Mouse (Mus musculus): ENCODE measurements around the gene H60b. TPM values are rescaled to one million over a fixed set of nuclear protein-coding genes. Genes with fewer than 3 reads are reported as not detected.
"Not testable (repeated sequence)": the region's sequence is repeated elsewhere in the genome, so short reads cannot be mapped to it uniquely, and the experiment has no call there.

H60b gene
- polyA plus RNA-seq, 1 experiment from 2014 or later: 0.39 TPM

DNA sequence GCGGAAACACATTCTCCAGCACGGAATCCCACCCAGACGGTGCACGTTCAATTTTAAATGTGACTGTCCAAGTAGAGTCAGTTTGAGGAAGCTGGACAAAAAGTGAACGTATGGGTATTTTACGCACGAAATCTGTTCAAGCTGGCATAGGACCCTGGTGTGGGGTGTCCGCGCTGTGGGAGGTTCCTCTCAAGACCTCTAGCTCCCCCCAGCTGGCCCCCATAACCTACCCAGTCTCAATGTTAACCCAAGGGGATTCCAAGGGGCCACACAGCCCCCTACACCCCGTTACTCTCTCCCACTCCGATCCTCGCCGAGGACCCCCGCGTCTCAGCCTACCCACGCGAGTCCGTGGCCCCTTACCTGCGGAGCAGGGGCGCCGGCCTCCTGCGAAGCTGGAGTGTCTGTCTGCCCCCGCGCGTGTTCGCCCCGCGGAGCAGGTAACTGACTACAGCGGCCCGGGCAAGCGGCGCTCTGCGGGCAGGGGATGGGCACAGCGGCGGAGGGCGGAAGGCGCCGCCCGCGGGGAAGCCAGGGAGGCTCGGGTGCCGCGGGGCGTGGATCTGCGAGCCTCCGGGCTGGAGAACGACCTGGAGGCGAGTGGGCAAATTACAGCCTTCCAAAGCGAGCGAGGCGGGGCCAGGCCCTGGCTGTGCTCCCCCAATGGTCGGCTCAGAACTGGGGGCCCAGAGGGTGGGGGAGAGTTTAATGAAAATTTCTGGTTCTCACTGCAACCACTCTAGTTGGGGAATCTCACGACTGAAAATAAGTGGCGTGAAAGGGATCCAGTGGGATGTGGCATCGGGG, 7.1 kb upstream of the H60b start:
- not testable (repeated sequence) for H3K36me3 ChIP-seq (ENCODE audit: control insufficient read depth, insufficient read depth, low read length); ATAC-seq (ENCODE audit: low read depth); H3K9ac ChIP-seq (ENCODE audit: low read depth, low read length); DNase-seq (ENCODE audit: low spot score); H3K9me3 ChIP-seq (ENCODE audit: control insufficient read depth, low read length); H3K4me1 ChIP-seq (ENCODE audit: control insufficient read depth, insufficient read depth, low read length); H3K27ac ChIP-seq (replicated peaks; ENCODE audit: low read depth, low read length)
- peaks cover 45% of the 10 kb centered on the region for H3K27me3 ChIP-seq (replicated peaks; ENCODE audit: control insufficient read depth, insufficient read depth, low read length)
- peak overlapping the region; percentile 94 for H3K4me2 ChIP-seq (ENCODE audit: low read depth, low read length)
- peak overlapping the region; percentile 24 for H3K4me3 ChIP-seq (ENCODE audit: low read depth, low read length)
- WGBS: under 1% methylated on average over 47 of the region's 55 CpGs

DNA sequence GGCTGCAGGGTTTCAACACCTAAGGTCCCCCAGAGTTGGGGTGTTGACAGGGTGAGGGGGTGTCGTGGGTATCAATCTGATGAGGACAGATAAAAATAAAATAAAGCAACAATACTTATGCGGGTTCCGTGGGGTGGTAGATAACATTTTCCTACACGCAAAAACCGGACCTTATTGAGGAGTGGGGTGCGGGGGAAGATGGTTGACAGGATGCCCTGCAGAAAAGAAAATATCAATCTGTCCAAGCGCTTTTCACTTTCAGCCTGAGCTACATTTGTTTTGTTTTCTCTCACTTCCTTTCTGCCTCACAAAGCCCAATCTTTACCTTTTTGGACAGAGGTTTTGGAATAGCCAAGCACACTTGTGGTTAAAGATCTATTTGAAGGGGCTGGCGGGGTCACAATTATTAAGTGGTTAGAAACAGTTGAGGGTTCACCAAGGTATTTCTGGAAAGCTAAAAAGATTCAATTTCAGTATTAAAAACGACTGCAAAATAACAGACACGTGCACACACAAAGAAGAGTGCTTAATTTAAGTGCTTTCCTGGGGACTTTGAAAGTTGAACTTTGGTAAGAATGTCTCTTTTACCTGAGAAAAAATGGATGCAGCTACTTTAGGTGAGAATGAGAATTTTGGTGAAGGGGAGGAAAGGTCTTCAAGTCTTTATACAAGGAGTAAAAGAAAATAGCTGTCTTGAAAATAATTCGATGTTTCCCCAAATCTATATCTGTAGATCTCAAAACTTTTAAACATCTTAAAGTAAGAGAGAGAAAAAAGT, 6.3 kb upstream of the H60b start:
- DNase-seq (ENCODE audit: low spot score); H3K4me2 ChIP-seq (ENCODE audit: low read depth, low read length); H3K27ac ChIP-seq (replicated peaks; ENCODE audit: low read depth, low read length); ATAC-seq (ENCODE audit: low read depth); H3K36me3 ChIP-seq (ENCODE audit: control insufficient read depth, insufficient read depth, low read length); H3K9me3 ChIP-seq (ENCODE audit: control insufficient read depth, low read length); H3K4me1 ChIP-seq (ENCODE audit: control insufficient read depth, insufficient read depth, low read length); H3K9ac ChIP-seq (ENCODE audit: low read depth, low read length): not testable (repeated sequence)
- H3K4me3 ChIP-seq (ENCODE audit: low read depth, low read length): 0 out of 2 replicates have a peak overlapping the region, but pooled peaks have one; percentile 24
- peaks cover 53% of the 10 kb centered on the region for H3K27me3 ChIP-seq (replicated peaks; ENCODE audit: control insufficient read depth, insufficient read depth, low read length)
- 3% methylated on average over 11 of the region's 11 CpGs for WGBS

DNA sequence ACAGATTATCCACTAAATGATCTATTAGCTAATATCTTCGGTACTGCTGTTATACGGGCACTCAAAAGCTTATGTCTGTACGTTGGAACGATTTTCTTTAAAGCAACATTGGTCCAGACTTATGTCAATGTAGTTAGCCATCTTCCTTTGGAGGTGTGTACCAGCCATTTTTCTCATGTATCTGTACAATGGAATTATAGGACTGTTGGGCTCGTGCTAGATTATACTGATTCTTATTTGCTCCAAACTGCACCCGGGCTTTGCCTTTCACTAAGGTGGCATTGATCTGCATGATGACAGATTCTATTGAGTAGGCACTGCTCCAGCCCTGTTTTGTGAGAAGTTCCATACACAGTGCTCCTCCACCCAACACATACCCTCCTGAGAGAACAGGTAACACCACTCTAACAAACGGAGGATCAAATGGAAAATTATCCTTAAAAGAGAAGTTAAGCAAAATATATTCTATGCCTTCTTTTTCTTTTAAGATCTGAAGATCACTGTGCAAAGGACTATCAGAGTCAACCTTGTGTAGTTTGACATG, 5.2 kb upstream of the H60b start:
- H3K9me3 ChIP-seq (ENCODE audit: control insufficient read depth, low read length); H3K27ac ChIP-seq (replicated peaks; ENCODE audit: low read depth, low read length); H3K4me1 ChIP-seq (ENCODE audit: control insufficient read depth, insufficient read depth, low read length); H3K4me3 ChIP-seq (ENCODE audit: low read depth, low read length); H3K4me2 ChIP-seq (ENCODE audit: low read depth, low read length); ATAC-seq (ENCODE audit: low read depth); DNase-seq (ENCODE audit: low spot score); H3K36me3 ChIP-seq (ENCODE audit: control insufficient read depth, insufficient read depth, low read length); H3K9ac ChIP-seq (ENCODE audit: low read depth, low read length): not testable (repeated sequence)
- WGBS: 6% methylated on average over 6 of the region's 7 CpGs
- peaks cover 64% of the 10 kb centered on the region for H3K27me3 ChIP-seq (replicated peaks; ENCODE audit: control insufficient read depth, insufficient read depth, low read length)

DNA sequence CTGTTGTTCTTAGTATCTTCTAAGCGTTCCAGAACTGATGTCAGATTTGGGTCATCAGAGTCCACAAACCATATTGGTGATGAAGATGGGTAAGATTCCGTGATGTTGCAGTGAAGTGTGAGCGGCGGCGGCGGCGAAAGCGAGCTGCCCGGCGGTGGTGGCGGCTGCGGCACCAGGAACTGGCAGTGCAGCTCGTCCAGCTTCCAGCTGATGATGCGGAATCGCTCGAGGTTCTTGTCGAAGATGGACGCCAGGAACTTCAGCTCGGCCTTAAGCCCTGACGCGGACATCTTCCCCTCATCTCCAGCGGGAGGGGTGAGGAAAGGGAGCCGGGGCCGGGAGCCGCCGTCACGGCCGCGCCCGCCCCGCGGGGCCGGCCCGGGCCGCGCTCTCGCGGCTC, 4.3 kb upstream of the H60b start:
- not testable (repeated sequence) for ATAC-seq (ENCODE audit: low read depth); DNase-seq (ENCODE audit: low spot score); H3K9ac ChIP-seq (ENCODE audit: low read depth, low read length); H3K36me3 ChIP-seq (ENCODE audit: control insufficient read depth, insufficient read depth, low read length); H3K4me1 ChIP-seq (ENCODE audit: control insufficient read depth, insufficient read depth, low read length); H3K27ac ChIP-seq (replicated peaks; ENCODE audit: low read depth, low read length); H3K9me3 ChIP-seq (ENCODE audit: control insufficient read depth, low read length)
- H3K4me3 ChIP-seq (ENCODE audit: low read depth, low read length): peak overlapping the region; percentile 35
- peaks cover 73% of the 10 kb centered on the region for H3K27me3 ChIP-seq (replicated peaks; ENCODE audit: control insufficient read depth, insufficient read depth, low read length)
- H3K4me2 ChIP-seq (ENCODE audit: low read depth, low read length): peak overlapping the region; percentile 51
- under 1% methylated on average over 38 of the region's 38 CpGs for WGBS

DNA sequence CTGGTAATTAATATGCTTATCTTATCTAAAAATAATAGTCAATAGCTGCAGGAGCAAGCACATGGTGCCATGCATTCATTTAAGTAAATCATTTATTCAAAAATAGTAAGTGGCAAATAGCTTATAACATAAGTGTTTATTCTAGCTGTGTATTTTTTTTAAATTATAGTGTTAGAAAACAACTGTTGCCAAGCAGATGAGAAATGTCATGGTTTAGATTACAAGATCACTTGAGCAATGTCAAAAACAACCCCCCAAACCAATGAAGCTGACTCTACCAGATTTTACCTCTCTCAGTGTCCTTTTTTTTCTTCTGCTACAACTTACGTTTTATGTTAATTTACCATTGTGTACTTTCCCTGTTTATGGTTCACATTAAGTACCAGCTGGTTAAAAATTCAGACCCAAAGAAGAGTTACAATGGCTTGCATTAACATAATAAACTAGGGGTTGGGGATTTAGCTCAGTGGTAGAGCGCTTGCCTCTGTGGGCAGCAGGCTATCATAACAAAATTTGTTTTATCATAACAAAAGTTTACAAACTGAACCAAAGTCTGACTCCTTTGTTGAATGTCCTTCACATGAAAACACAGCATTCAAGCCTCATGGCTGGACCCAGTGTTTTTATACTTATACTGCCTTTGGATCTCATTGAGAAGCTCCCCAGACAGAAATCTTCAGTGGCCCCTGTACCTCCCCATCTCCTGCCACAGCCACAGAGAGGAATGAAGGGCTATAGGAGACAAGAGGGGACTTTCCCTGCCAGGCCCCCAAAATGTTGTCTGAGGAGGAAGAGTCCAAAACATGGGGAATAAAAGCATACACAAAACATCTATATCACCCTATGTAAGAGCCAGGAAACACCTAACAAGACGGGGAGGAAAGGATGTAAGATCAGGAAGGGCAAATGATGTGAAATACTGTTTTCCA, 3.3 kb upstream of the H60b start:
- Histone ChIP-seq H3K27ac (replicated peaks; ENCODE audit: low read depth, low read length) (no peak overlapping the region), H3K27me3 (replicated peaks; ENCODE audit: control insufficient read depth, insufficient read depth, low read length) (peaks cover 78% of the 10 kb centered on the region), H3K4me2 (ENCODE audit: low read depth, low read length) (no peak overlapping the region), H3K36me3 (ENCODE audit: control insufficient read depth, insufficient read depth, low read length) (no peaks in the 10 kb centered on the region), H3K9ac (ENCODE audit: low read depth, low read length) (no peak overlapping the region), H3K4me1 (ENCODE audit: control insufficient read depth, insufficient read depth, low read length) (no peaks in the 10 kb centered on the region; the same call in 1 of the 2 replicates), H3K9me3 (ENCODE audit: control insufficient read depth, low read length) (no peaks in the 10 kb centered on the region), H3K4me3 (ENCODE audit: low read depth, low read length) (no peak overlapping the region)
- no peak for ATAC-seq (ENCODE audit: low read depth)
- no peak for DNase-seq (ENCODE audit: low spot score)
- 11% methylated on average over 3 of the region's 3 CpGs for WGBS

DNA sequence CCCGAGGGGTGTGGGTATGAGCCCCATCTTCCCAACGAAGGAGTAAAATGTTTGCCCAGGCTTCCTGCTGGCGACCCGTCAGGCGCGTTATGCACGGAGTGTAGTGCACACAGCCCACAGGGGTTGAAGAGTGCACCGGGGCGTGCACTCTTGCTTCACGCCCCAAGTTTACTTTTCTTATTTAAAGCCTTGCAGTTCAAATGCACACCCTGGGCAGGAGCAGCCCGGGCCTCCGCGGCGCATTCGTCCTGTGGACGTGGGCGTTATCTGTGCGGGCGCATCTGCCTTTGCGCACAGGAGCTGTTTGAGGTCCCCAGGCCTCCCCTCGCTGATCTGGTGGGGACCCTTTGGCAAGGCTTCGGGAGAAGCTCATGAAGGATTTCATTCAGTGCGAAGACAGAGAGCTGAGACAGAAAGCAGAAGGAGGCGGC, 760 bp downstream of the H60b start:
- ATAC-seq (ENCODE audit: low read depth): no peak
- H3K27me3 ChIP-seq (replicated peaks; ENCODE audit: control insufficient read depth, insufficient read depth, low read length): peaks cover 71% of the 10 kb centered on the region
- no peaks in the 10 kb centered on the region for H3K9me3 ChIP-seq (ENCODE audit: control insufficient read depth, low read length)
- H3K4me1 ChIP-seq (ENCODE audit: control insufficient read depth, insufficient read depth, low read length): no peaks in the 10 kb centered on the region
- DNase-seq (ENCODE audit: low spot score): no peak
- no peaks in the 10 kb centered on the region for H3K36me3 ChIP-seq (ENCODE audit: control insufficient read depth, insufficient read depth, low read length)
- WGBS: under 1% methylated on average over 24 of the region's 24 CpGs
- no peak overlapping the region for H3K9ac ChIP-seq (ENCODE audit: low read depth, low read length)
- H3K27ac ChIP-seq (replicated peaks; ENCODE audit: low read depth, low read length): no peak overlapping the region
- H3K4me2 ChIP-seq (ENCODE audit: low read depth, low read length): peak overlapping the region; percentile 54
- peak overlapping the region; percentile 33 for H3K4me3 ChIP-seq (ENCODE audit: low read depth, low read length)

DNA sequence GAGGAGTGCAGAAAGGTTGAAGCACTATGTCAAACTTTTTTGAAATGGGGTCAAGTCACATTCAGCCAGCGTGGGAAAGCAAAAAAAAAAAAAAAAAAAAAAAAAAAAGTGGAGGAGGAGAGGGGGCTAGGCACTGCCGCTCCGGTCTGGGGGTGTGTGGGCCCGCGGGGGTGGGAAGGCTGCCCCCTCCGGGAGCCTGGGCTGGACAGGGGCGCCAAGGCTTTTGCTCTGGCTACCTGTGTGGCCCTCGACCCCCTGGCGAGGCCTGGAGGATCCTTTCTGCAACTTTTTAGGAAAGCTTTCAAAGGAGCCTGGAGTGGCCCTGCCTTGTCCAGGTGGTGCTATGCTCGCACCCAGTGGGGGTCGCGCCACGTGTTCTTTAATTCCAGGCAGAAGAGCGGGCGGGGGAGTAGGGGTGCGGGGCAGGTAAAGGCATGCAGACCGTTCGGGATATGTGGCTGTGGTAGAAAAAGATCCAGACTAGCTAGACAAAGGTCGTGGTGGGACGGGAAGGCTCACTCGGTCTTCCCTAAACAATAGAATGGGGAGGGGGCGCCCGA, 1.3 kb downstream of the H60b start:
- WGBS: 7% methylated on average over 19 of the region's 23 CpGs
- Histone ChIP-seq H3K4me2 (ENCODE audit: low read depth, low read length) (no peak overlapping the region), H3K4me1 (ENCODE audit: control insufficient read depth, insufficient read depth, low read length) (no peaks in the 10 kb centered on the region), H3K9me3 (ENCODE audit: control insufficient read depth, low read length) (no peaks in the 10 kb centered on the region), H3K36me3 (ENCODE audit: control insufficient read depth, insufficient read depth, low read length) (no peaks in the 10 kb centered on the region), H3K4me3 (ENCODE audit: low read depth, low read length) (no peak overlapping the region), H3K27ac (replicated peaks; ENCODE audit: low read depth, low read length) (no peak overlapping the region), H3K9ac (ENCODE audit: low read depth, low read length) (no peak overlapping the region), H3K27me3 (replicated peaks; ENCODE audit: control insufficient read depth, insufficient read depth, low read length) (peaks cover 70% of the 10 kb centered on the region)
- DNase-seq (ENCODE audit: low spot score) (no peak), ATAC-seq (ENCODE audit: low read depth) (no peak)

DNA sequence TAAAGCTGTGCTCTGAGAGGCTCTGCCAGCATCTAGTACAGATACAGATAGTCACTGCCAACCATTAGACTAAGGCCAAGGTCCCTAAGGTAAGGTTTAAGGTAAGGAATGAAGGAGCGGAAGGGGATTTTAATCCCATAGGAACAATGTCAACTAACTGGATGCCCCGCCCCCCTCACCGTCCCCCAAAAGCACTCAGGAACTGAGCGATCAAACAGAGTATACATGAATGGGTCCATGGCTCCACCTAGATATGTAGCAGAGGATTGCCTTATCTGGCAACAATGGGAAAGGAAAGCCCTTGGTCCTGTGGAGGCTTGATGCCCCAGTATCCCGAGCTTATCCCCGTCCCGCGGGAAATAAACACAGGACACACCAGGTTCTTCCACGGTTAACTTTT, 4.9 kb downstream of the H60b start:
- H3K4me3 ChIP-seq (ENCODE audit: low read depth, low read length); ATAC-seq (ENCODE audit: low read depth); H3K9ac ChIP-seq (ENCODE audit: low read depth, low read length); DNase-seq (ENCODE audit: low spot score); H3K4me1 ChIP-seq (ENCODE audit: control insufficient read depth, insufficient read depth, low read length); H3K27ac ChIP-seq (replicated peaks; ENCODE audit: low read depth, low read length); H3K36me3 ChIP-seq (ENCODE audit: control insufficient read depth, insufficient read depth, low read length); H3K9me3 ChIP-seq (ENCODE audit: control insufficient read depth, low read length): not testable (repeated sequence)
- Histone ChIP-seq H3K27me3 (replicated peaks; ENCODE audit: control insufficient read depth, insufficient read depth, low read length) (peaks cover 34% of the 10 kb centered on the region), H3K4me2 (ENCODE audit: low read depth, low read length) (peak overlapping the region; percentile 39)
- 9% methylated on average over 9 of the region's 9 CpGs for WGBS
